Mouse (Mus musculus): ENCODE measurements around the gene P2ry1.

DNA sequence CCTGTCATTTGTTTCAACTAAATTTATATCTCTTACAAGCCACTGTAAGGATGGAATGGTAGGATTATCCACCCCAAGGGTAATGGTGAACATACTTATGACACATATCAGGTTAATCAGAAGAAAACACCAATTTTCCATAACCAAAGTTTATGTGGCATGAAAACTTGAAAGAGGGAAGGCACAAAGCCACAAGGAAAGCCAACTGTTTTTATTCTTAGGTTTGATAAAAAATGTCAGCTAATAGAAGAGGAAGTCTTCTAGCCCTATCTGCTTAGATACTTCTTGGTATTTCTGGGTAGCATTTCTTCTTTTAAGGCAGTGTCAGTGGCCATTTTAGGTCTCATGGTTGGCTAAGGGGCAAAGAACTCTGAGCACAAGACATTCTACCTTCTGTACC lies 2.9 kb upstream of the P2ry1 start:
- TF ChIP-seq GATA1 (IDR thresholded peaks at IDR 0.05; ENCODE audit: borderline replicate concordance, low read length) (no peak), FLI1 (IDR thresholded peaks at IDR 0.05; ENCODE audit: low read length) (no peak)
